Mouse (Mus musculus) inflammation-experienced regulatory T-cells, adult 6 months (primary cell): ENCODE measurements around the gene Parp4. TPM values are rescaled to one million over a fixed set of nuclear protein-coding genes. Genes with fewer than 3 reads are reported as not detected.

Source experiments
- ATAC-seq: one replicate; pipeline ENCODE4 v1.8.0; 2017
- polyA plus RNA-seq, 3 experiments: library from polyadenylated mRNA; unstranded; fragments of 100-300 nt; shearing (Covaris generic); gene quantifications; one replicate each; pipeline ENCODE4 v1.2.1; 2017

The Parp4 gene
- polyA plus RNA-seq, 3 experiments from 2014 or later, result 39.5 to 62.9 (median 61.5) TPM

DNA sequence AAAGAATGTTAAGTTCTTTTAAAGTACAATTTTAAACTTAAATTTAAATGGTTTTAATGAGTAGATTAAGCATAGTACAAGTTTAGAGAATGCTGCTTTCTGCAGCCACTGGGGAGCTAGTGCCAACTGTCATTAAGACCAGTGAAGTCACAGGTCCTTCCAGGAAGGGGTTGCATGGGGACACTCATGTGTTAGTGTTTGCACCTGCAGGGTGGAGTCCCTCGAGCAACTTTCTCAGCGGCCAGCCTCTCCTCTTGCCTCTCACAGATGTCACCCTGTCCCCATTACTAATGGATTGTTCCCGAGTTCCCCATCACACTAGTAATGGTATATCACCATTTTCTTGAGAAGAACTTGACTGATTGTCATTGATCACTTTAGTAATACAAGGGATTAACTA lies 37.8 kb downstream of the Parp4 start:
- no peak for ATAC-seq

DNA sequence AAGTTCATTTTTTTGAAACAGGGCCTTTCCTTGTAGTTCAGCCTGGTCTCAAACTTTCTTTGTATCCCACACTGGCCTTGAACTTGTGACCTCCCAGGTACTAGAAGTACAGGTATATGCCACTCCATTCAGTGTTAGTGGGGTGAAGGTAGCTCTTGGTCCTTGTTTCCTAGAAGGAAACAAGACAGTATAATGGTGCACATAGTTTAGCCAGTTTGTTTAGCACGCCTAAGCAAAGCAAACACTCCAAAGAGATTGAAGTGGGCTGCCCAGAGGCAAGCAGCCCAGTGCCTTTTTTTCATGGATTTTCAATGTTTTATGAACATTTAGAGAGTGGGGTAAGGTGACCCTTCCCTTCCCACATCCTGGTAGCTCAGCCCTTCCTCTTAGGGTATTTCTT lies 42.1 kb downstream of the Parp4 start:
- ATAC-seq, result no peak

DNA sequence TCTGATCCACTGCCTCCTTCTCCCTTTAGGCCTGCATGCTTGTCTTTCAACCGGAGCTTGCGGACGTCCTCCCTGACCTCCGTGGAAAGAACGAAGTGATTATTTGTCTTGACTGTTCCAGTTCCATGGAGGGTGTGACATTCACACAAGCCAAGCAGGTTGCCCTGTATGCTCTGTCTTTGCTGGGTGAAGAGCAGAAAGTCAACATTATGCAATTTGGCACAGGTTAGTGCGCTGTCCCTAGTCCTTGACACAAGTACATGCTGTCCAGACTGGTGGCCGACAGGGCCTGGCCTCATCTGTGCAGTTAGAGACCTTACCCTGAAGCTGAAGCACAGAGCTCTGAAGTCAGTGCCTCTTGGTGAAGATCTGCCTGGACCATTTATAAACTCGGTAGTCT lies 45.0 kb downstream of the Parp4 start:
- ATAC-seq, result no peak

DNA sequence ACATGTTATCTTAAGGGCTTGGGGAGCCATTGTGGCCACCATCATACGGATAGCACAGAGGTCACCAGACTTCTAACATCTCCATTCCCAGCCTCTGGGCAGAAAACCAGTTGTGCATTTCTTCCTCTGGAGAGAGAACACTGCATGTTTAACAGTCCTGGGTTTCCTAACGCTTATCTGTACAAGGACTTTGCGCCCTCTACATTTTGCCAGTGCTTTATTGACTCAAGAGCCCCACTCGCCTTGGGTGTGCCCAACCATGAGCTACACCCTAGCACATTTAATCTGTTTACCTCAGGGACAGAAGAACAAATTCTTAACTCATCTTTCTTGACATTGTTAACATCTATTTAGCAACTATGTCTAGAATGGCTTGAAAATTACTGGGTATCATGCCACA lies 50.8 kb downstream of the Parp4 start:
- no peak for ATAC-seq

DNA sequence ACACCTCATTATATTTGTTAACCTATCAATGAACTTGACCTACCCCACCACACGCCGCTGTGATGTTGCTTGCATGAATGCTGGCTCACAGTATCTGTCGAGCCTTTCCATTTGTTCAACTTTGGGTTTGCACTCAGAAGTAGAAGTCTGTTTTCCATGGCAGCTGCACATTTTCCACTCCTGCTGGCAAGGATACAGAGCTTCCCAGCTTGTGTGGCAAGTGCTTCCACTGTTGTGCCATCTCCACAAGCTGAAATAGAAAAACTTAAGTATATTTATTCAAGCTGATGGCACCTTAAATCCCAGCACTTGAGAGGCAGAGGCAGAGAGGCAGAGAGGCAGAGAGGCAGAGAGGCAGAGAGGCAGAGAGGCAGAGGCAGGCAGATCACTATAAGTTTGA lies 52.9 kb downstream of the Parp4 start:
- no peak for ATAC-seq

DNA sequence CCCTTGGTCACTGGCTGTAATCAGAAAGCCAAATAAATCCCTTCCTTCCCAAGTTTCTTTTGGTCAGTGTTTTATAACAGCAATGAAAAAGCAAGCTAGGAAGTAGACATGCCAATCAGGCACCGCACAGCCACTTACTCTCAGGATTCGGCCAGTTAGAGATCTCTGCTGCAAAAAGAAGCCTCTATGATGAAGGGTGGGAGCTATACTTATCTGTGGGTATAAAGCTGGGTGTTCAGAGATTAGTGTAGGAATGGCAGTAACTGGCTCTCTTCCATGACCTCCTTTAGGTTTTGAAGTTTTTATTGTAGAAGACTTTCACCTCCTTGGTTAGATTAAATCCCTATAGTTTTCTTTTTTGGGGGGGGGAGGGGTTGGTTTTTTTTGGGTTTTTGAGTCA lies 55.7 kb downstream of the Parp4 start:
- no peak for ATAC-seq

DNA sequence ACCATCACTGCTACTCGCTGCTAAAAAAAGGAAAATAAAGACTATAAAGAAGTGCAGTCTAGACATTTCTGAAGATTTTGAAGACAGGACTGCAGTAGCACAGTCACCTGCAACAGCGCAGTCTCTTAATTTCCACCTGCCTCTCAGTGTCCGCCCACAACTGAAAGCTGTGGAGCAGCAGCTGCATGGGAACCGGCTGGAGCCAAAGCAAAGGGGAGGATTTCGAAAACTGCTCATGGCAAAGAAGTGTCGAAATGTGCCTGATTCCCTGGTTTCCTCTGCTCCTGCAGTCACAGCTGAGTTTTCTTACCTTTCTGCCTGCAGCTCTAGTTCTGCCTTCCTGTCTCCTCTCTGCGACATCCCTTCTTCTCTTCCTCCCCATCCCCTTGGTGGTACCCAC lies 71.8 kb downstream of the Parp4 start:
- ATAC-seq, result no peak

DNA sequence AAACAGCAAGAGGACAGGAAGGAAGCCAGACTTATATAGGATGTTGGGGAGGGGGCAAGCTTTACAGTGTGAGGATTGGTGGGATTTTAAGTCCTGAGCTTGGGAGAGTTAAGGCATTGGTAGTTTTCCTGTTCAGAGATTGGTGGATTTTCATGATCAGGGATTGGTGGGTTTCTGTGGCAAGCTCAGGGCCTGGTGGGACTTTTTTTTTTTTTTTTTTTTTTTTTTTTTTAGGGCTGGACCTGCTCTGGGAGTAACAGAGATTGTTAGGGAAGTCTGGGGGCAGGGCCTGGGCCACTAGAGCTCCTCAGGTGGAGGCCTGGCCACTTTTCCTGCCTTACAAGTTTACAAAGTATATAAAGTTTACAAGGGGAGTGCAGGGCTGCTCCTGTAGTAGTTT lies 74.0 kb downstream of the Parp4 start:
- ATAC-seq, result no peak

DNA sequence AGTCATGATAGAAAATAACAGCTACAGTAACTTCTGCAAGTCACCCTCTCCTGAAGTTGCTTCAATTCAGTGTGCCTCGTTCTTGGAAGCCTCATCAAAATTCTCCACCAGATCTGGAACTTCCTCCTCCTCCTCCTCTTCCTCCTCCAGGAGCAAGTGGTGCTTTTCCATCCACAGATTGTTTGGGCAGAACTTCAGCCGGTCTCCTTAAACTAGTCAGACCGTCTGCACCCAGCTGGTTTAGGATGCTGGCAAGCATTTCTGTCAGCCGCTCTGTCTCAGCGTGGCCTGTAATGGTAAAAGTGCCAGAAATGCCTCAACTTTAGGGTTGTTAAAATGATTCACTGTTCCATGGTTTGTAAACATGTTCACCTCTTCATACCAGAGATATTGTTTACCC lies 90.2 kb downstream of the Parp4 start:
- ATAC-seq, result no peak

DNA sequence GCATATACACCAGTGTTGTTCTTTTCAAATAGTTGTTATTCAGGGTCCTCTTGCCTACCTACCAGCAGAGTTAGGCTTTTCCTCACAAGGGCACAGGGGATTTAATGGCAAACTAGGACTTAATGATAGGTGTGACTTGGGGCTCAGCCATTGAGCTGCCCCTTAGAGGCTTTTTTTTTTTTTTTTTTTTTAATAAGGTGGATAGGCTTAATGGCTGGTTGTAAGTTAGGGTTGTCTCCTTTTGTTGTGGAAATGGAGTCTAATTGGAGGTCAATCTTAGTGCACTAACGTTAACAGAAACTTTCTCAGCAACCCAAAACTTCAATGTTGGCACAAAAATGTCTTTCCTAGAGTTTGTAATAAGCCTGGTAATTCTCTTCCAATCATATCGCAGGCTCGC lies 91.5 kb downstream of the Parp4 start:
- ATAC-seq, result no peak

DNA sequence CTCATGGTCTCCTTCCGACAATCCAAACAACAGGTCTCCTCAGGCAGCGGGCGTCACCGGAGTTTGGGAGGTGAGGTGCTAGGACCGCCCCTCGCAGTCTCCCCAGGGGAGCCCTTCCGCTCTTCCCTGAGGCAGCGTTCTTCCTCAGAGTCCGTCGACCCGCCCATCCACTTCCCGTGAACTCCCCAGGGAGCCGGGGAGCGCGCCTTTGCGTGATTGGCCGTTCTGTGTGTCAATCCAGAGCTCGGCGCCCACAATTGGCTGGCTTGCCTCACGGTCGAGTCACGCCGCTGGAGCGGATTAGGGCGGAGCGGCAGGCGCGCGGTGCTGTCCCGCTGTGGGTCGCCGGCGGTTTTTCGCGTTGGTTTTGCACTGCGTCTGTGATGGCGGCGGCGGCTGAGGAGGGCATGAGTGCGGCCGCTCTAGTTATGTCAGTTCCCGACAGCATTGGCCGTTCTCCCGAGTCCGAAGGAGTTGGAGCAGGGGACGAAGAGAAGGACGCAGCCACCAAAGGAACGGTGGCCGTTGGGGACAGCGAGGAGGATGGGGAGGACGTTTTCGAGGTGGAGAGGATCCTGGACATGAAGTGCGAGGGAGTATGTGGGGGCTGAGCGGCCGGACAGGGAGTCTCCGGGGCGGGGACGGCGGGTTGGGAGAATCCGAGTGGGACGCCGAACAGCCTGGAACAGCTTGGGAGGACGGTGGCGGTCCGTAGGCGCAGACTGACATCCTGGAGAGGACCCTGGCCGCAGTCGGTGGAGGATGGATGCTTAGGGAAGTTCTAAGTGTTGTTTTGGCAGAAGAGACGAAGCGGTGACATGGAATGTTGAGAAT lies 92.8 kb downstream of the Parp4 start, which contains the start of gene Mphosph8:
Gene Mphosph8, plus strand, starts transcription at position 280 of the 834 bp plus-strand sequence.
- peak; percentile 99 for ATAC-seq

DNA sequence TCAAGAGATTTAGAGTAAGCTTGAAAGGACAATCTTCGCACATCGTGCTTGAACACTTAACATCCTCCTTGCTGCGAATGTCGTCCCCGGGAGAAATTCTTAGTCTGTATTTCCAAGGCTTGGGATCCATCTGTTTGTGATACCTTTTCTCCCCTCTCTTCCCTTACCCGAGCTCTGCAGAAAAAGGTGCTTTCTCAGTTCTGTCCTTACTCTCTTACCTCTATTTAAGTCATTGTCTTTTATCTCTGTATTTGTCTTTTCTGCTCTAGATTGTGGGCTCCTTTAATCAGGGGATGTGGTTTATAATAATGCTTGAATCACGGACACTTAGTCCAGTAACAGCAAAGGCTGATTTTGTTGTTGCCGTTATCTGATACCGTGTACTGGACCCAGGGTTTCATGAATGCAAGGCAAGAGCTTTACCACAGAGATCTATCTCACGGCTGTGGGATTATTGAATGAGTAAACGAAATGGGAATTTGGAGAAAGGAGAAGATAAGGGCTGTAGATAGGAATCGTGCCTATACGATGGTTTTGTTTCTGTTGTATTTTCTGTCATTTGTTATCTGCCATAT lies 93.7 kb downstream of the Parp4 start:
- no peak for ATAC-seq

DNA sequence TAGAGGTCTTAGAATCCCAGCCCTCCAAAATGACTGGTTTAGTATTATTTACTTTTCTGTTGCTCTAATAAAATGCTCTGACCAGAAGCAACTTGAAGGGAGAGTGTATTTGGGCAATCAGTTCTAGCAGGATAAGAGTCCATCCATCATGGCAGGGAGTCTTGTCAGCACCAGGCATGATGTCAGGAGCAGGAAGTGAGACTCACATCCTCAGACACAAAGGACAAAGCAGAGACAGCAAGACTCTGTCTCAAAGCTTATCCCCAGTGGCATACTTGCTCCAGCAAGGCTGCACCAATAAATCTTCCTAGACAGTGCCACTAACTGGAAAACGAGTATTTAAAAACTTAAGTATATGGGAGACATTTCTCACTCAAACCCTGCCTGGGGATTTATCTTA lies 110.0 kb downstream of the Parp4 start:
- ATAC-seq, result no peak

DNA sequence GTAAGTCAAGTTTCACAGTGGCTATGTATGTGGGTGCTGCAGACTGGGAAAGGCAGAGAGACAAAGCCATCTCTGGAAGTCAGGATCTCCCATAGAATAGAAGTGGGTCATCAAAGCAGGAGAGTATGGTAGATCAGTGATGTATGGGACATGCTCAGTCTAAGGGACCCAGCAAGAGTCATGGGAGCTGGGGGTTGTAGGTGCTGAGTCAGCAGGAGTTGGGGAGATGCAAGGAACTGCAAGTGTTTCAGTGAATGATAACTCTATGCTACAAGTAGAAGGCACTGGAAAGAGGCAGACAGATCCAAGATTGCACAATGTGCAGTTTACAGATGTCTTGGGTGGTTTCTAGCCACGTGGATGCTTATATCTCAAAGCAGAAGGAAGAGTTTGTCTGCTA lies 113.7 kb downstream of the Parp4 start:
- ATAC-seq, result no peak

DNA sequence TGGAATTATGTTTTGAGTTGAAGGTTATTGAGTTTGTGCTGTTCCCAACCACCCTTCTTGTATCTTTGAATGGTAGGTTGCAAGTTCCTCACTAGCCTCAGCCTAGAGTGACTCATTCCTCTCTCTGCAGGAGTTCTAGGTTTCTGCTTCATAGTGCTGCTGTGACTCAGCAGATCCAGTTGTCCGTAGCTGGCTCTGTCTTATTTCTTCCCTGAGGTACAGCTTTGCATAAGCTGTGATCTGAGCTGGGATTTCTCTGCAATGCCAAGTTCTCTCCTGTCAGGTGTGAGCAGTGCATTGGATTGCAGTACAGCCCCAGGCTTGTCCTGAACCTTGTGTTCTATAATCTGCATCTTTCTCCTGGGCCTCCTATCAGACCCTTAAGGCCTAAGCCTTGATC lies 114.3 kb downstream of the Parp4 start:
- no peak for ATAC-seq

DNA sequence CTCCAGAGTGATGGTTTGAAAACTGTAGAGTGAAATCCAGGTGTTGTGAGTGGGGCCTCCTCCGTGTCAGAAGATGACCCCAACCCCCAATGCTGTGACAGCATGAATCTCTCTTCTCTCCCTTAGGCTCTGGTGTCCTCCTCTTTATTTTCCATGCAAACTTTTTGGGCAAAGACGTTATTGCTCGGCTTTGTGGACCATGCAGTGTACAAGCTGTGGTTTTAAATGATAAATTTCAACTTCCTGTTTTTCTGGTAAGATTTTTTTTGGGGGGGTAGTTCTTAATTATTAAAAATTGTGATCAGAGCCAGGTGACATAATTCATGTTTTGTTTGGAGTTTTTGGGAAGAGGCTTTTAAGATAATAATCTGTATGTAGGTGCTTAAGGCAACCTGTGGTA lies 120.1 kb downstream of the Parp4 start:
- no peak for ATAC-seq

DNA sequence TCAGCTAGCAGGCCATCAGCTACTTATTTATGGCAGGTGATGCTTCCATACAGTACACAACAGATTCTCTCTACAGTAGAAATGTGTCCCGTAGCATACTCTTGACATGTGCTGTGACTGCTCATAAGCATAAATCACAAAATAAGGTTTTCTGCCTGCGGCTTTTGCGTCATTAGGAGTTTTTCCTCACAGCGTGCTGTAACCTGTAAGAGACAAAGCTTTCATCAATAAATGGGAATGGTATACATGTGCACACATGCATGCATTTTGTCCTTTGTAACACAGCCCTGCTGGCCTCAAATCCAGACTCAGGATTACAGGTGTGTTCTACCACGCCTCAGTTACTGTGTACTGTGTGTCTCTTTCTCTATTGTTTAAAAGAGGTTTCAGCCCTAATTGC lies 122.4 kb downstream of the Parp4 start:
- ATAC-seq, result no peak

DNA sequence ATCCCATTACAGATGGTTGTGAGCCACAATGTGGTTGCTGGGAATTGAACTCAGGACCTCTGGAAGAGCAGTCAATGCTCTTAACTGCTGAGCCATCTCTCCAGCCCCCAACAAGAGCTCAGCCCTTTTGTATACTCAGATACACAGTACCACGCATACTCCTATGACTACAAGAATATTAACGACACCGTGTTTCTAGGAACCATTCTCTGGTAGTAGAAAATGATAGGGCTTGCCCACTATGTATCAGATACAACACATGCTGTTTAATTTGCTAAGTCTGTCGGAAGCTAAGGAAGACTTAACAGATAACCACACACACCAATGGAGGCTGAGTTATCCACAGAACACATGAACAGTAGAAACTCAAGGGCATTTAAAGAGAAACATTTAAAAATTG lies 127.2 kb downstream of the Parp4 start:
- no peak for ATAC-seq

DNA sequence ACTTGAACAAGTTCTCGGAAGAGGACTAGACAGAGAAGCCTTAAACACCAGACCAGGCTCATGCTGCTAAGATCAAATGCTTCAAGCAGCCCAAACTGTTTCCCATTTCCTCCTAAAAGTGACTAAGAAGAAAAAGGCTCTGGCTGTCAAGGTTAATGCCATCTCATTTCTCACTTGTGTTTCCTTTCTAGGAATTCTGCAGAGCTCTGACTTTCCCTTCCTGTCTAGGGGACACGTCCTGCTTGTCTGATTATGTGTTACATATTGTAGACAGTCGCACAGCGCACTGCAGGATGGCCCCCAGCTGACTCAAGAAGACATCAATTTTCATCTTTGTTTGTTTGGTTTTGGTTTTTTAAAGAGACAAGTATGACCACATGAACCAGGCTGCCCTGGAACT lies 130.3 kb downstream of the Parp4 start:
- no peak for ATAC-seq

Other genes starting within 250 kb of the Parp4 start
- not detected for gene Atp12a, start 210.6 kb upstream of the Parp4 start, polyA plus RNA-seq
- 1 to 10 TPM in 1 of 3 experiments, under 1 TPM in 2; 0.45 to 2.5 (median 0.51) TPM for gene Rnf17, start 173.0 kb upstream of the Parp4 start, polyA plus RNA-seq
- gene Cenpj, start 194 bp upstream of the Parp4 start, polyA plus RNA-seq, result 1 to 10 TPM; 5.9 to 9.0 (median 6.2) TPM
- 10 to 100 TPM; 62.9 to 78.7 (median 71.9) TPM for gene Mphosph8, start 92.6 kb downstream of the Parp4 start, polyA plus RNA-seq
- gene Pspc1, start 202.7 kb downstream of the Parp4 start, polyA plus RNA-seq, result 10 to 100 TPM; 11.5 to 21.5 (median 18.4) TPM
- gene Zmym5, start 236.1 kb downstream of the Parp4 start, polyA plus RNA-seq, result 10 to 100 TPM; 47.0 to 64.4 (median 50.1) TPM